Mouse (Mus musculus) heart, adult 2 months (tissue): Measurements from ENCODE around the gene BC067074.

Experiments used
- EP300 ChIP-seq: fragments of 200-500 bp; IDR thresholded peaks from 2 replicates; pipeline ENCODE4 v1.6.1; 2011; ENCODE audit warnings: low read depth, low read length, control low read depth; ENCODE audit not compliant: insufficient read depth
- POLR2A ChIP-seq: fragments of 200-500 bp; IDR thresholded peaks from 2 replicates; pipeline ENCODE4 v1.6.1; 2011; ENCODE audit warnings: mild to moderate bottlenecking, low read depth, low read length, control low read depth; ENCODE audit not compliant: insufficient read depth

DNA sequence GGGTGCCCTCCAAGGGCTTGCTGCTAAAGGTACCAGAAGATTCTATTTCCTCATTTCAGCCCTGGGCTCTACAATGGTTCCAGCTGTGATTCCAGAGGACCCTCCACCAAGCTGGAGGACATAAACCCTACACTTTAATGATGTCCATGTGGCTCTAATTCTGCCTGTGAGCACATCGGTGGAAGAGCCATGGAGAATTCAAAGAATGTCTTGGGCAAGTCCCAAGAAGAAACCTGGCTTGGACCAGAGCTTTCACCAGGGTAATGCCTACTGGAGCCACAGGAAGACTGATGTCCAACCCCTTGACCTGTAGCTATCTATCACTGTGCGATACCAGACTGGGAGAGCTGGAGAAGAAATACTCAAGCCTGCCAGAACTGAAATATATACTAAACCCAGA lies 111.2 kb downstream of the BC067074 start:
- TF ChIP-seq POLR2A = no peak
- no peak for TF ChIP-seq EP300
